ENCODE assay signal across 9 mouse cellular contexts in genomic region chr10:96333224-96333623, GRCm38 (mm10).
DNase-seq lines count a peak whose midpoint lies in the region; ATAC-seq and TF ChIP-seq lines count a peak whose summit lies in the region.
"Had no signal": no experiment of that assay in that cellular context is flagged by ENCODE, and none has a peak within 500 bp of the region (broad histone marks: within the 10 kb centered on the region; RNA-seq: fewer than 3 reads in every experiment).

No protein-coding gene starts in this region.

- H3K4me2 ChIP-seq in kidney, embryonic 15.5 days: no peak overlapping the region
- H3K4me2 ChIP-seq: embryonic facial prominence, embryonic 13.5 days; limb, embryonic 13.5 days had no signal

- H3K27me3 ChIP-seq in kidney, embryonic 15.5 days: no peaks in the 10 kb centered on the region
- H3K27me3 ChIP-seq: embryonic facial prominence, embryonic 13.5 days; limb, embryonic 13.5 days had no signal

- no peak overlapping the region for H3K4me3 ChIP-seq in left cerebral cortex, adult 2 months
- H3K4me3 ChIP-seq in kidney, embryonic 15.5 days (replicated peaks): no peak overlapping the region
- H3K4me3 ChIP-seq: embryonic facial prominence, embryonic 13.5 days; limb, embryonic 13.5 days had no signal

- peak; percentile 36 for TF ChIP-seq CTCF in left cerebral cortex, adult 2 months (IDR thresholded peaks at IDR 0.05)

- H3K9ac ChIP-seq in kidney, embryonic 15.5 days: no peak overlapping the region
- H3K9ac ChIP-seq: embryonic facial prominence, embryonic 13.5 days; limb, embryonic 13.5 days had no signal

- no peaks in the 10 kb centered on the region for H3K9me3 ChIP-seq in kidney, embryonic 15.5 days (replicated peaks)
- H3K9me3 ChIP-seq: embryonic facial prominence, embryonic 13.5 days; limb, embryonic 13.5 days had no signal

- no peak for ATAC-seq in kidney, embryonic 15.5 days (replicated peaks; ENCODE audit: low FRiP score)
- peak; percentile 75 for ATAC-seq in neutrophil, adult 5-6 weeks (ENCODE audit: extremely low read depth, insufficient number of reproducible peaks, low FRiP score, poor library complexity, severe bottlenecking)
- no peak for ATAC-seq in erythroblast, adult 5-6 weeks (replicated peaks; ENCODE audit: low FRiP score, poor library complexity, severe bottlenecking)

- H3K4me1 ChIP-seq in kidney, embryonic 15.5 days: peaks cover 17% of the 10 kb centered on the region
- H3K4me1 ChIP-seq: embryonic facial prominence, embryonic 13.5 days had no signal

- peak overlapping the region; percentile 3; the same call in 1 of the 2 replicates for H3K27ac ChIP-seq in left cerebral cortex, adult 2 months
- peak overlapping the region; percentile 46 for H3K27ac ChIP-seq in kidney, embryonic 15.5 days
- H3K27ac ChIP-seq: embryonic facial prominence, embryonic 13.5 days; limb, embryonic 13.5 days had no signal

- no peaks in the 10 kb centered on the region for H3K36me3 ChIP-seq in kidney, embryonic 15.5 days
- H3K36me3 ChIP-seq: embryonic facial prominence, embryonic 13.5 days; limb, embryonic 13.5 days had no signal

- DNase-seq in left cerebral cortex, adult 2 months (ENCODE audit: extremely low spot score in 1 of 2, low spot score in 2 of 2): no peak
- DNase-seq in left cerebral cortex, adult 11 months (ENCODE audit: low spot score): no peak
- DNase-seq in adrenal gland, postnatal 14 days: peak; percentile 33
- no peak for DNase-seq in gastrocnemius, postnatal 25 days

- intact Hi-C loops in left cerebral cortex, adult 2 months (cut with DNase I): loop anchor here (5.0 to 10.0 kb wide), 2 partner anchors 284 to 742 kb away; partner anchors contain the start of gene Btg1

- WGBS in kidney, embryonic 15.5 days: 71% methylated on average over 6 of the region's 6 CpGs
